Mouse (Mus musculus) left cerebral cortex, adult 8-10 months (tissue): ENCODE results near the gene Usp22. TPM values are rescaled to one million over a fixed set of nuclear protein-coding genes. Genes with fewer than 3 reads are reported as not detected.

Experiments
- DNase-seq, 2 experiments: peaks; one replicate each; pipeline ENCODE4 v3.0.0; 2022; ENCODE audit warnings: low spot score in 2 of 2
- total RNA-seq, 4 experiments: library from RNA; stranded (reverse); gene quantifications; 2 replicates each; pipeline ENCODE4 v1.2.4; 2022

Gene Usp22
- total RNA-seq, 4 experiments from 2014 or later = 202 to 230 (median 218) TPM

DNA sequence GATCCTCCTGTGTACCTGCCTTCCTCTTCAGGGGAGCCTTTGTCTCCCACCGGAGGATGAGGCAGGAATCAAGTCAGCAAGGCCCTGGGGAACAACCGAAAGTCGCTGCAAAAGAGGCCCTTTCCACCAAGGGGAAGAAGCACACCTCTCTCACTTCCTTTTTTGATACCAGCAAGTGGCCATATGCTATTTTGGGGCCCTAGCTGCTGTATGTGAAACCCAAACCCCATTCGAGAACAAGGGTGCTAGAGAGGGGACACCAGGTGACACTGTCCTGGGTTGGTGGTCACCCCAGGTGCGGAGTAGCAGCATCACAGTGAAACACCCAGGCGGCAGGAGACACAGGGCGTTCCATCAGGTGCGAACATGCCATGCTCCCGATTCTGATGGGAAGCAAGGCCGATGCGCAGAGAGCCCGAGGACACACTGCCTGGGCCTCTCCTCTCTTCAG lies 65.9 kb downstream of the Usp22 start:
- no peak for DNase-seq

DNA sequence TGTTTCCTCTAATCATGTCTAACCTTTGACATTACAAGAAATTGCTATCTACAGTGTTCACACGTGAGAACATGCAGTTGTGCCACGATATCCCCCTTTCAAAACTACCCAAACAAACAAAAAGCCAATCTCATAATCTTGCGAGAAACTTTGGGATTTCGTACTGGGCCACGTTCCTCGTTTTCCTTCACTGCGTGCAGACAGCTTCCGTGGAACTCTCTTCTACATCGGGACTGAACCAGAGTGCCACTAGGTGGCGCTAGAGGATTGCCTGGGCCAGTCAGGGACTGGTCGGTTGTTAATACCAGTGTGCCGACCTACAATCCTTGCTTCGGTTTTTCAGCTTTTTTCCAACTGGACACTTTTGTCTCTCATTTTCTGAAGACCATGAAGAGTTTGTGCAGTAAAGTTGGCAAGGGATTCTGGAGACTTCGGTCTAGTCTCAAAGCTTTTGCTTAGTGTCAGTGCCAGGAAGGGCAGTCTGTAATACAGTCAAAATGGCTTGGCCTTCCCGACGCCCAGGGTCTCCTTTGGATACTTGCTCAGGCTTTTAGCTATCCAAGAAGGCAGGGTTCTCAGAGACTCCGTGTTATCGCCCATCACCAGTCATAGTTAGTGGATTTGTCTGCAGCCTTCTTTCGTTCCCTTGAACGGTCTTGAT lies 70.5 kb downstream of the Usp22 start:
- peak; percentile 47 to 49 for DNase-seq

DNA sequence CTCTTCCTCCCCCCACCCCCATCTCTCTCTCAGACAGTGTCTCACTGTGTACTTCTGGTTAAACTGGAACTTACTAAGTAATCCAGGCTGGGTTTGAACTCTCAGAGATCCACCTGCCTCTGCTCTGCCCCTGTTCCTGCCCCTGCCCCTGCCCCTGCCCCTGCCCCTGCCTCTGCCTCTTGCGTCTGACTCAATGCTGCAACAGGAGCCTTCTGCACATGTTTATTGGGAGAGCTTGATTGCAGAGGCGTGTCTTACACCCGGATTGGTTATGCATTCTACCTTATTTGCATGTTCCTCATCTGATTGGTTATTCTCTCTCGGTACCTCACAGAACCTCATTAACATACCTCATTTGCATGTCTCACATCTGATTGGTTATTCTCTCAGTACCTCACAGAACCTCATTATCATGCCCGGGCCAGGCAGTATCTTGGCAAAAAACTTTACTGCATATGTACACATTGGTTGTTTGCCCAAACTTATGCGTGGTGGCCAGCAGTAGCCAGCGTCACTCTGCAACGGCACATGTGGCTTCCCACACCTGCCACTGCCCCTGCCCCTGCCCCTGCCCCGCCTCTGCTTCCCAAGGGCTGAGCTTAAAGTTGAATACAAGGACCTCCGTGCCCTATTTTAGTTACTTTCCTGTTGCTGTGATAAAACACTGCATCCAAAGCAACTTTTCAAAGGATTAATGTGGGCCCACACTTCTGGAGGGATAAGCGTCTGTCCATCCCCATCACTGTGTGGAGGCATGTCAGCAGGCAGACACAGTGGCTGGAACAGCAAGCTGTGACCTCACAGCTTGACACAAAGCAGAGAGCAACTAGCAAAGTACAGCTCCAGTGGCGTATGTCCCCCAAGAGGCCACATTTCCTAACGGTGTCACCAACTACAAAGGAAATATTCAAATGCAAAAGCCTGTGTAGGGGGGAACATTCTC lies 72.2 kb downstream of the Usp22 start:
- no peak for DNase-seq

Other genes with a start within 250 kb of the Usp22 start
- gene Map2k3, start 243.0 kb downstream of the Usp22 start, total RNA-seq = 10 to 100 TPM; 12.0 to 18.7 (median 16.3) TPM
- 10 to 100 TPM; 15.1 to 19.8 (median 15.6) TPM for gene Kcnj12, start 152.5 kb downstream of the Usp22 start, total RNA-seq
- gene Tnfrsf13b, start 48.3 kb downstream of the Usp22 start, total RNA-seq = 1 to 10 TPM in 3 of 4 experiments, under 1 TPM in 1; 0.76 to 2.3 (median 1.5) TPM
- gene Aldh3a1, start 32.5 kb upstream of the Usp22 start, total RNA-seq = 1 to 10 TPM; 2.3 to 4.3 (median 2.7) TPM
- gene Aldh3a2, start 92.4 kb upstream of the Usp22 start, total RNA-seq = 10 to 100 TPM; 54.8 to 58.9 (median 56.1) TPM
- under 1 TPM; 0.23 to 0.55 (median 0.27) TPM for gene Slc47a2, start 167.8 kb upstream of the Usp22 start, total RNA-seq
- gene Slc47a1, start 203.3 kb upstream of the Usp22 start, total RNA-seq = 1 to 10 TPM; 1.6 to 3.3 (median 2.9) TPM